Mouse (Mus musculus): ENCODE results near the gene Yju2. TPM values are rescaled to one million over a fixed set of nuclear protein-coding genes. Genes with fewer than 3 reads are reported as not detected.

The Yju2 gene
- polyA plus RNA-seq, 1 experiment from 2014 or later = 19.3 TPM

GRCm38 (mm10) chr17:56009088-56009961, 50.4 kb downstream of the Yju2 start:
- H3K9ac ChIP-seq (ENCODE audit: low read length) = peak overlapping the region; percentile 85
- H3K4me2 ChIP-seq (ENCODE audit: low read depth, low read length) = peak overlapping the region; percentile 91
- H3K9me3 ChIP-seq (replicated peaks; ENCODE audit: control insufficient read depth, low read length) = no peaks in the 10 kb centered on the region
- H3K36me3 ChIP-seq (ENCODE audit: control insufficient read depth, insufficient read depth) = peaks cover 13% of the 10 kb centered on the region
- H3K4me1 ChIP-seq (ENCODE audit: control insufficient read depth, insufficient read depth, low read length) = peaks cover 18% of the 10 kb centered on the region
- H3K4me3 ChIP-seq (ENCODE audit: low read length) = peak overlapping the region; percentile 89
- no peaks in the 10 kb centered on the region for H3K27me3 ChIP-seq (ENCODE audit: control insufficient read depth, insufficient read depth, low read length)
- peak overlapping the region; percentile 92 for H3K27ac ChIP-seq (ENCODE audit: low read length)
- peak; percentile 91 for ATAC-seq (replicated peaks; ENCODE audit: extremely low read depth, insufficient read depth, low FRiP score)
- 1% methylated on average over 62 of the region's 62 CpGs for WGBS

GRCm38 (mm10) chr17:56009962-56010240, 51.0 kb downstream of the Yju2 start:
- peaks cover 17% of the 10 kb centered on the region for H3K36me3 ChIP-seq (ENCODE audit: control insufficient read depth, insufficient read depth)
- H3K9me3 ChIP-seq (replicated peaks; ENCODE audit: control insufficient read depth, low read length) = no peaks in the 10 kb centered on the region
- H3K27ac ChIP-seq (ENCODE audit: low read length) = no peak overlapping the region
- 40% methylated on average over 2 of the region's 2 CpGs for WGBS
- no peak for ATAC-seq (replicated peaks; ENCODE audit: extremely low read depth, insufficient read depth, low FRiP score)
- H3K4me3 ChIP-seq (ENCODE audit: low read length) = peak overlapping the region; percentile 89
- H3K4me1 ChIP-seq (ENCODE audit: control insufficient read depth, insufficient read depth, low read length) = peaks cover 18% of the 10 kb centered on the region
- H3K4me2 ChIP-seq (ENCODE audit: low read depth, low read length) = peak overlapping the region; percentile 91
- peak overlapping the region; percentile 85 for H3K9ac ChIP-seq (ENCODE audit: low read length)
- H3K27me3 ChIP-seq (ENCODE audit: control insufficient read depth, insufficient read depth, low read length) = no peaks in the 10 kb centered on the region

- Histone ChIP-seq H3K4me2 (ENCODE audit: low read depth, low read length) (peak overlapping the region; percentile 91), H3K4me1 (ENCODE audit: control insufficient read depth, insufficient read depth, low read length) (peaks cover 18% of the 10 kb centered on the region), H3K27me3 (ENCODE audit: control insufficient read depth, insufficient read depth, low read length) (no peaks in the 10 kb centered on the region), H3K4me3 (ENCODE audit: low read length) (no peak overlapping the region; the same call in 1 of the 2 replicates), H3K9me3 (replicated peaks; ENCODE audit: control insufficient read depth, low read length) (no peaks in the 10 kb centered on the region), H3K9ac (ENCODE audit: low read length) (peak overlapping the region; percentile 85), H3K27ac (ENCODE audit: low read length) (no peak overlapping the region), H3K36me3 (ENCODE audit: control insufficient read depth, insufficient read depth) (peaks cover 21% of the 10 kb centered on the region)
- ATAC-seq (replicated peaks; ENCODE audit: extremely low read depth, insufficient read depth, low FRiP score) = no peak
- 67% methylated on average over 14 of the region's 14 CpGs for WGBS
Observed at GRCm38 (mm10) chr17:56010255-56010654, 51.4 kb downstream of the Yju2 start.

- 15% methylated on average over 9 of the region's 9 CpGs for WGBS
- peaks cover 25% of the 10 kb centered on the region for H3K36me3 ChIP-seq (ENCODE audit: control insufficient read depth, insufficient read depth)
- H3K4me2 ChIP-seq (ENCODE audit: low read depth, low read length) = peak overlapping the region; percentile 91; the same call in 1 of the 2 replicates
- H3K9me3 ChIP-seq (replicated peaks; ENCODE audit: control insufficient read depth, low read length) = no peaks in the 10 kb centered on the region
- H3K4me3 ChIP-seq (ENCODE audit: low read length) = no peak overlapping the region
- peak overlapping the region; percentile 18; the same call in 1 of the 2 replicates for H3K9ac ChIP-seq (ENCODE audit: low read length)
- no peaks in the 10 kb centered on the region for H3K27me3 ChIP-seq (ENCODE audit: control insufficient read depth, insufficient read depth, low read length)
- no peak overlapping the region for H3K27ac ChIP-seq (ENCODE audit: low read length)
- peaks cover 18% of the 10 kb centered on the region for H3K4me1 ChIP-seq (ENCODE audit: control insufficient read depth, insufficient read depth, low read length)
- no peak for ATAC-seq (replicated peaks; ENCODE audit: extremely low read depth, insufficient read depth, low FRiP score)
Observed at GRCm38 (mm10) chr17:56010681-56011080, 51.8 kb downstream of the Yju2 start.

GRCm38 (mm10) chr17:56011441-56011840, 52.5 kb downstream of the Yju2 start:
- 87% methylated on average over 7 of the region's 7 CpGs for WGBS
- no peaks in the 10 kb centered on the region for H3K9me3 ChIP-seq (replicated peaks; ENCODE audit: control insufficient read depth, low read length)
- H3K4me1 ChIP-seq (ENCODE audit: control insufficient read depth, insufficient read depth, low read length) = peaks cover 18% of the 10 kb centered on the region
- H3K27ac ChIP-seq (ENCODE audit: low read length) = no peak overlapping the region
- H3K27me3 ChIP-seq (ENCODE audit: control insufficient read depth, insufficient read depth, low read length) = no peaks in the 10 kb centered on the region
- no peak overlapping the region for H3K4me3 ChIP-seq (ENCODE audit: low read length)
- ATAC-seq (replicated peaks; ENCODE audit: extremely low read depth, insufficient read depth, low FRiP score) = no peak
- peaks cover 33% of the 10 kb centered on the region for H3K36me3 ChIP-seq (ENCODE audit: control insufficient read depth, insufficient read depth)
- H3K4me2 ChIP-seq (ENCODE audit: low read depth, low read length) = no peak overlapping the region
- H3K9ac ChIP-seq (ENCODE audit: low read length) = no peak overlapping the region

- Histone ChIP-seq H3K4me3 (ENCODE audit: low read length) (no peak overlapping the region), H3K9me3 (replicated peaks; ENCODE audit: control insufficient read depth, low read length) (no peaks in the 10 kb centered on the region), H3K4me2 (ENCODE audit: low read depth, low read length) (no peak overlapping the region), H3K9ac (ENCODE audit: low read length) (no peak overlapping the region), H3K27ac (ENCODE audit: low read length) (no peak overlapping the region), H3K4me1 (ENCODE audit: control insufficient read depth, insufficient read depth, low read length) (peaks cover 7% of the 10 kb centered on the region), H3K36me3 (ENCODE audit: control insufficient read depth, insufficient read depth) (peaks cover 49% of the 10 kb centered on the region), H3K27me3 (ENCODE audit: control insufficient read depth, insufficient read depth, low read length) (no peaks in the 10 kb centered on the region)
- WGBS = 89% methylated on average over 9 of the region's 9 CpGs
- ATAC-seq (replicated peaks; ENCODE audit: extremely low read depth, insufficient read depth, low FRiP score) = no peak
Observed at GRCm38 (mm10) chr17:56015293-56015692, 56.4 kb downstream of the Yju2 start.

GRCm38 (mm10) chr17:56016382-56016781, 57.5 kb downstream of the Yju2 start:
- no peak for ATAC-seq (replicated peaks; ENCODE audit: extremely low read depth, insufficient read depth, low FRiP score)
- Histone ChIP-seq H3K27ac (ENCODE audit: low read length) (no peak overlapping the region), H3K9ac (ENCODE audit: low read length) (no peak overlapping the region), H3K4me1 (ENCODE audit: control insufficient read depth, insufficient read depth, low read length) (0 out of 2 replicates have a peak, but pooled peaks cover 4% of the 10 kb centered on the region), H3K9me3 (replicated peaks; ENCODE audit: control insufficient read depth, low read length) (no peaks in the 10 kb centered on the region), H3K4me3 (ENCODE audit: low read length) (no peak overlapping the region), H3K27me3 (ENCODE audit: control insufficient read depth, insufficient read depth, low read length) (no peaks in the 10 kb centered on the region), H3K36me3 (ENCODE audit: control insufficient read depth, insufficient read depth) (peaks cover 49% of the 10 kb centered on the region), H3K4me2 (ENCODE audit: low read depth, low read length) (no peak overlapping the region)
- 83% methylated on average over 8 of the region's 8 CpGs for WGBS

- peaks cover 44% of the 10 kb centered on the region for H3K36me3 ChIP-seq (ENCODE audit: control insufficient read depth, insufficient read depth)
- H3K9me3 ChIP-seq (replicated peaks; ENCODE audit: control insufficient read depth, low read length) = no peaks in the 10 kb centered on the region
- 81% methylated on average over 15 of the region's 15 CpGs for WGBS
- H3K27ac ChIP-seq (ENCODE audit: low read length) = no peak overlapping the region
- H3K4me3 ChIP-seq (ENCODE audit: low read length) = no peak overlapping the region
- ATAC-seq (replicated peaks; ENCODE audit: extremely low read depth, insufficient read depth, low FRiP score) = no peak
- no peak overlapping the region for H3K4me2 ChIP-seq (ENCODE audit: low read depth, low read length)
- no peaks in the 10 kb centered on the region for H3K27me3 ChIP-seq (ENCODE audit: control insufficient read depth, insufficient read depth, low read length)
- no peak overlapping the region for H3K9ac ChIP-seq (ENCODE audit: low read length)
- 0 out of 2 replicates have a peak, but pooled peaks cover 4% of the 10 kb centered on the region for H3K4me1 ChIP-seq (ENCODE audit: control insufficient read depth, insufficient read depth, low read length)
Observed at GRCm38 (mm10) chr17:56016793-56017785, 58.2 kb downstream of the Yju2 start.
